Mouse (Mus musculus): ENCODE results near the gene Snapc1. TPM values are rescaled to one million over a fixed set of nuclear protein-coding genes. Genes with fewer than 3 reads are reported as not detected.
A peak's percentile ranks its signal among the peaks of the same experiment; 100 is the strongest.

The Snapc1 gene
- polyA plus RNA-seq, 1 experiment from 2014 or later: 23.9 TPM

DNA sequence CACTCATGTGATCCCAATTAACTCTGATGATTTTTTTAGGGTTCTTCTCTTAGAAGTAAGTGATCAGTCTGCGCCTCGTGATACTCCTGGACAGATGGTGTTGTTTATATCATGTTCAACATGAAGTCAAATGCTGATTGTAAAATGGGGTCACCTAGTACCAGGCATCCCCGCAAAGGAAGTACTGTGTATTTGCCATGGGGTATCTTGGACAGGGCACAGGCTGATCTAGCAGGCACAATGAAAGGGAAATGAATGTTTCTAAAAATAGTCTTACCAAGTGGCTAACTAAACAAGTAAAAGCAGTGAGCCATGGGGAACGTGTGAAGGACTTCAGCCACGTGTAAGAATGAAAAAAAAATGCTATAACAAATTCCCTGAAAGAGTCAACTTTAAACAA, 9.5 kb upstream of the Snapc1 start:
- H3K36me3 ChIP-seq: no peaks in the 10 kb centered on the region
- 77% methylated on average over 5 of the region's 5 CpGs for WGBS
- no peaks in the 10 kb centered on the region for H3K9me3 ChIP-seq
- no peak overlapping the region for H3K9ac ChIP-seq
- no peak overlapping the region for H3K4me2 ChIP-seq (replicated peaks)
- H3K4me1 ChIP-seq: peaks cover 8% of the 10 kb centered on the region
- ATAC-seq (ENCODE audit: low FRiP score, low read depth): no peak
- H3K4me3 ChIP-seq: no peak overlapping the region
- H3K27me3 ChIP-seq: 0 out of 2 replicates have a peak, but pooled peaks cover under 1% of the 10 kb centered on the region
- H3K27ac ChIP-seq: no peak overlapping the region

DNA sequence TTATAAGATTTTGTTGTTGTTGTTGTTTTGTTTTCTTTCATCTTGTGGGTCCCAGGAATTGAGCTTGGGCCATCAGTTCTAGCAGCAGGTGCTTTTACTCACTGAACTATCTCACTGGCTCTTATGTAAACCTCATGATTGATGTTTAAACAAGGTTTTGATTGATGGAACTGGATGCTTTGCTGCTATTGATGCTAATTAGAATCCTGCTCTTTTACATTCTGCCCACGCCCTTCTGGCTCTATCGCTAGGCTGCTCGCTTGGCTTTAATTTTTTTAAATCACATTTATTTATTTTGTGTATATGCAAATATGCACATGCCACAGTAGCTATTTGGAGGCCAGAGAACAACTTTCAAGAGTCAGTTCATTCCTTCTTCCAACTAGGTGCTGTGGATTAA, 6.6 kb upstream of the Snapc1 start:
- no peak overlapping the region for H3K9ac ChIP-seq
- no peak overlapping the region for H3K27ac ChIP-seq
- 90% methylated on average over 3 of the region's 3 CpGs for WGBS
- no peak overlapping the region for H3K4me3 ChIP-seq
- H3K9me3 ChIP-seq: no peaks in the 10 kb centered on the region
- H3K4me1 ChIP-seq: peaks cover 6% of the 10 kb centered on the region
- no peaks in the 10 kb centered on the region for H3K27me3 ChIP-seq
- H3K4me2 ChIP-seq (replicated peaks): no peak overlapping the region
- ATAC-seq (ENCODE audit: low FRiP score, low read depth): no peak
- no peaks in the 10 kb centered on the region for H3K36me3 ChIP-seq

DNA sequence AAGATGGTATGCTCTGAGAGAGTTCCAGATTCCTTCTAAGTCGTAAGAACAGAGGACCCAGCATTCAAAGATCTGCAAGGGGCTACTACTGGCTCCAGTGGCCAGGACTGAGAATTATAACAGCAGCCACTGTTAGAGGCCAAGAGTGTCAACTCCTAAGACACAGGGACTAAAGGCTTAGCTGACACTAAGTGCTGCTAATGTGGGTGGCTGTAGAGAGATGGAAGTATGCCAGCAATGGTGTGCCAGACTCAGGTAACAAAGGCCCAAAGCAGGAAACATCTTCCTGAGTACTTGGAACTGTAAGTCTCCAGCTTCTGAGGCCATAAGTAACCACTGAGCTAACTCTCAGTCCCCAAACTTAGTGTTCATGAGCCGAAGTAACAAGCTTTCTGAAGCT, 5.5 kb upstream of the Snapc1 start:
- ATAC-seq (ENCODE audit: low FRiP score, low read depth): no peak
- 87% methylated on average over 2 of the region's 2 CpGs for WGBS
- H3K27me3 ChIP-seq: no peaks in the 10 kb centered on the region

DNA sequence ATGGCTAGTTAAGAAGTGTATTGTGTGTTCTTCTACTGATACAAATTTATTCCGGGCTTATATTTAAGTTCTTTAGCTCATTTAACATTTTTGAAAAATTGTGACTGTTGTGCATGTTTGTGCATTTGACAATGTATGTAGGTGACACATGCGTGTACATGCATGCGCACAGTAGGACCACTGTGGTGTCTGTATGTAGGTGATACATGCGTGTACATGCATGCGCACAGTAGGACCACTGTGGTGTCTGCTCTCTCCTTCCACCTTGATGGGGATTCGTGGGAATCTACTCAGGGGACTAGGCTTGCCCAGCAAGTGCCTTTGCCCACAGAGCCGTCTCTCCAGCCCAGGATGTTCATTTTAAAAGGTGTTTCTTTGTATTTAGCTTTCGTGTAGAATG, 4.9 kb downstream of the Snapc1 start:
- Histone ChIP-seq H3K4me3 (no peak overlapping the region), H3K4me1 (peaks cover 8% of the 10 kb centered on the region), H3K4me2 (replicated peaks) (no peak overlapping the region), H3K27ac (no peak overlapping the region), H3K9me3 (0 out of 2 replicates have a peak, but pooled peaks cover 3% of the 10 kb centered on the region), H3K9ac (no peak overlapping the region), H3K36me3 (peaks cover 62% of the 10 kb centered on the region), H3K27me3 (no peaks in the 10 kb centered on the region)
- 96% methylated on average over 8 of the region's 8 CpGs for WGBS
- no peak for ATAC-seq (ENCODE audit: low FRiP score, low read depth)

More for the DNA sequence above, 5.5 kb upstream of the Snapc1 start:
- H3K4me3 ChIP-seq: no peak overlapping the region
- H3K9ac ChIP-seq: no peak overlapping the region
- H3K36me3 ChIP-seq: no peaks in the 10 kb centered on the region
- H3K9me3 ChIP-seq: no peaks in the 10 kb centered on the region
- H3K4me1 ChIP-seq: no peaks in the 10 kb centered on the region
- no peak overlapping the region for H3K4me2 ChIP-seq (replicated peaks)
- H3K27ac ChIP-seq: no peak overlapping the region

DNA sequence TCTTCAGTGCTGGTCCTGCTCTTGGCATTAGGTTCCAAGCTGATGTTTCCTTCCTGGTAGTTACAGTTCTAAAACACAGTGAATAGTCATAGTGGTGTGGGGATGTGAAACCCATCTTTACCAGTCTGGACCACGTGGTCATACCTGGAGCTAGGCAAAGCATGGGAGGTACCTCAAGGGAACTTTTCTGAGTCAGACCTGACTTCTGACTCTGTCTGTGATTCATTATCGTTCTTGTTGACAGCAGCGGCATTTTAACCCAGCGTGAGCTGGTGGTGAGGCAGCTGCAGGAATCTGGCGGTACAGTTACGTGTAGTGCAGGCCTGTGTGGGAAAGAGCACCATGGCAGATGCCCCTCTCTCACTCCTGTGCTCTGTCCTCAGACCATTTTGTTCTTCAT, 10.3 kb downstream of the Snapc1 start:
- no peak overlapping the region for H3K9ac ChIP-seq
- H3K4me3 ChIP-seq: no peak overlapping the region
- peaks cover 89% of the 10 kb centered on the region for H3K36me3 ChIP-seq
- no peak overlapping the region for H3K27ac ChIP-seq
- no peaks in the 10 kb centered on the region for H3K27me3 ChIP-seq
- no peak overlapping the region for H3K4me2 ChIP-seq (replicated peaks)
- H3K9me3 ChIP-seq: 0 out of 2 replicates have a peak, but pooled peaks cover 3% of the 10 kb centered on the region
- H3K4me1 ChIP-seq: no peaks in the 10 kb centered on the region
- 90% methylated on average over 6 of the region's 6 CpGs for WGBS
- ATAC-seq (ENCODE audit: low FRiP score, low read depth): no peak

DNA sequence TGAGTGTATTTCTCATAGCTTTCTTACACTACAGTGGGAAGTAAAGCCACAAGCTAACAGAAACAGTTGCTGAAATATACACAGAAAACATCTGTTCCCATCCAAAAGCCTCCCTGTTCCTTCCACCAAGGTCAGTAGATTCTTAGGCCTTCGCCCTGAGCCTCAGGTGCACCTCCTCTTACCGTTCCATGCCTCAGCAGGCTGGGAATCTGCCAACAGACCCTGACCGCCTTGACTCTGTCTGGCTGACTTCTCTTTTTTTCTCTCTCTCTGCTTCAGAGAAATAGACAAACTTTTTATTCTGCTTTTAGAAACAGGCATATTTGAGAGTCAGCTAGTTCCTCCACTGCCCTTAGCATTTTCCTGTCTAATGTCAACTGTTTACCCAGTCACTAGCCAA, 13.9 kb downstream of the Snapc1 start:
- no peak overlapping the region for H3K4me3 ChIP-seq
- H3K27ac ChIP-seq: no peak overlapping the region
- H3K9me3 ChIP-seq: no peaks in the 10 kb centered on the region
- H3K4me2 ChIP-seq (replicated peaks): no peak overlapping the region
- peaks cover 84% of the 10 kb centered on the region for H3K36me3 ChIP-seq
- no peak for ATAC-seq (ENCODE audit: low FRiP score, low read depth)
- H3K27me3 ChIP-seq: no peaks in the 10 kb centered on the region
- H3K9ac ChIP-seq: no peak overlapping the region
- WGBS: 83% methylated on average over 3 of the region's 3 CpGs
- no peaks in the 10 kb centered on the region for H3K4me1 ChIP-seq

DNA sequence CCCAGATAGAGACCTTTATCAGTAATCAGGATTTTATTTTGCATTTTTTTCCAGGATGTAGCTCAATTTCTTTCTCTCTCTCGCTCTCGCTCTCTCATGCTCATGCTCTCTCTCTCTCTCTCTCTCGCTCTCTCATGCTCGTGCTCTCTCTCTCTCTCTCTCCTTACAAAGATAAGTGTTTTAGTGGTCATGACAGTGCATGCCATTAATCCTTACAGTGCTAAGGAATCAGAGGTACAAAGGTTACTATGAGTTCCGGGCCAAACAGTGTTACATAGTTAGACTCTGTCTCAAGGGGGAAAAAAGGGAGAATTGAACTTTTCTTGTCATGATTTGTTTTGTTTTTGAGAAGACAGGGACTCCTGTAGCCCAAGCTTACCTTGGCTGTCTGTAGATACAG, 15.4 kb downstream of the Snapc1 start:
- ATAC-seq (ENCODE audit: low FRiP score, low read depth): no peak
- no peak overlapping the region for H3K27ac ChIP-seq
- H3K4me1 ChIP-seq: no peaks in the 10 kb centered on the region
- no peak overlapping the region for H3K4me2 ChIP-seq (replicated peaks)
- no peak overlapping the region for H3K9ac ChIP-seq
- H3K36me3 ChIP-seq: peaks cover 86% of the 10 kb centered on the region
- WGBS: 89% methylated on average over 5 of the region's 5 CpGs
- H3K9me3 ChIP-seq: no peaks in the 10 kb centered on the region
- no peak overlapping the region for H3K4me3 ChIP-seq
- no peaks in the 10 kb centered on the region for H3K27me3 ChIP-seq

DNA sequence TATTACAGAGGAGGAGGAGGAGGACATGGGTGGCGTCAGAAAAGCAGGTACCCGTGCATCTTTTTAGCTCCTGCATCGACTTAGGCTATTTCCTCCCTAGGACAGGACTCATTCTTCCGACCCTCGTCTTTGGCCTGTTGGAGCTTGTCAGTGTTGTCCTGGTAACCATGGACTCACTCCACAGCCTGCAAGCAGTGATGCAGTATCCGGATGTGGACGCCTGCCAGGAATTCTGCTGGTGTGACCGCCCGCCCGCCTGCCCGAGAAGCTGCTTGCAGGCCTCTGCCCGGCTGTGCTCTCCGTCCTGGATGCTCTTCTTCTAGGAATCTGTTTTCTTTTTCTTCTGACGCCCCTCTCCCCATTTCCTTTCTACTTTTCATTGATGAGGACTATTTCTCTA, 18.3 kb downstream of the Snapc1 start:
- H3K27ac ChIP-seq: no peak overlapping the region
- no peak overlapping the region for H3K4me2 ChIP-seq (replicated peaks)
- H3K36me3 ChIP-seq: peaks cover 80% of the 10 kb centered on the region
- H3K27me3 ChIP-seq: no peaks in the 10 kb centered on the region
- H3K4me1 ChIP-seq: no peaks in the 10 kb centered on the region
- H3K9ac ChIP-seq: no peak overlapping the region
- 82% methylated on average over 14 of the region's 14 CpGs for WGBS
- H3K9me3 ChIP-seq: no peaks in the 10 kb centered on the region
- ATAC-seq (ENCODE audit: low FRiP score, low read depth): no peak
- H3K4me3 ChIP-seq: no peak overlapping the region

DNA sequence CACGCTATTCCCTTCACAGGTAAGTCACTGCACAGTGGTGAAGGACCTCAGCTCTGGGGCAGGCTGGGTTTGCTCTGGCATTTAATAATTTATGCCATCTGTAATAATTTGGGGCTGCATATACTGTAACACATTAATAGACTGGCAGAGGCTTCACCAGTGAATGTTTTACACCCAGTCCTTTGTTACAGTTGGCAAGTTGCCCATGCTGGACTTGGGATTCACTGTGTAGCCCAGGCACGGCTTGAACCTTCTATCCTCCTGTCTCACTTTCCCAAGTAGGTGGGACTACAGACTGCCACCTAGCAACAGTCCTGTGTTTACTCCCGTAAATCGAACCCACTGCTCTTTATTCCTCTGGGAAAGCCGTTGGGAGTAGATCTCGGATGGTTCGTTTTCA, 22.0 kb downstream of the Snapc1 start:
- Histone ChIP-seq H3K9me3 (no peaks in the 10 kb centered on the region), H3K36me3 (peaks cover 46% of the 10 kb centered on the region), H3K4me3 (no peak overlapping the region), H3K9ac (no peak overlapping the region), H3K4me2 (replicated peaks) (no peak overlapping the region), H3K27ac (no peak overlapping the region), H3K27me3 (no peaks in the 10 kb centered on the region), H3K4me1 (no peaks in the 10 kb centered on the region)
- ATAC-seq (ENCODE audit: low FRiP score, low read depth): no peak
- WGBS: 83% methylated on average over 7 of the region's 7 CpGs

DNA sequence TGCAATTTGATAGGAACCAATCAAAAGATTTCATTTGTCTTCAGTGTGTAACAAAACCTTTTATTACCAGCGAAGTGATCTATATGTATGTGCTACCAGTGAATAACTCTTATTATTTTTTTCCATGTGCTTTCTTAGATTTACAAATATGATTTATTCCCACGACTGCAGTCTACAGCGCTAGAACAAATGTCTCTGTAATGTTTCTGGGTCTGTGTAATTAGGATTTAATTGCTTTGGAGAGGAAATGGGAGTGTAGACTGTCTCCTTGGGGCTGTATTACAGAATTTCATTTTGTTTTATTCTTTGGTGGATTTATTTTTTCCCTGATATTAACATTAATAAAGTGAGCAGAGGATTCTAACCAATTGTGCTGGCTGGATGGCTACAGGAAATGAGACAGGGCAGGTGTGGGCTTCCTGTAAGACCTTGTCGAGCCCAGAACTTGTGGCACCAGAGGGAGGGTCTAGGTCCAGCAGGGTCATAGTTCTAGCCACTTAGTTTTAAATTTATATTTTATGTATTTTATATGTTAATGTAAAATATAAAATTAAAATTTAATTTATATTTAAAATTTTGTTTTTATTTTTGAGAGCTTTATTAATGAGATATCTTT, 24.2 kb downstream of the Snapc1 start:
- Histone ChIP-seq H3K9ac (no peak overlapping the region), H3K36me3 (peaks cover 28% of the 10 kb centered on the region), H3K4me1 (no peaks in the 10 kb centered on the region), H3K27ac (no peak overlapping the region), H3K27me3 (no peaks in the 10 kb centered on the region), H3K4me2 (replicated peaks) (no peak overlapping the region), H3K9me3 (no peaks in the 10 kb centered on the region), H3K4me3 (no peak overlapping the region)
- no peak for ATAC-seq (ENCODE audit: low FRiP score, low read depth)
- WGBS: 75% methylated on average over 4 of the region's 4 CpGs

DNA sequence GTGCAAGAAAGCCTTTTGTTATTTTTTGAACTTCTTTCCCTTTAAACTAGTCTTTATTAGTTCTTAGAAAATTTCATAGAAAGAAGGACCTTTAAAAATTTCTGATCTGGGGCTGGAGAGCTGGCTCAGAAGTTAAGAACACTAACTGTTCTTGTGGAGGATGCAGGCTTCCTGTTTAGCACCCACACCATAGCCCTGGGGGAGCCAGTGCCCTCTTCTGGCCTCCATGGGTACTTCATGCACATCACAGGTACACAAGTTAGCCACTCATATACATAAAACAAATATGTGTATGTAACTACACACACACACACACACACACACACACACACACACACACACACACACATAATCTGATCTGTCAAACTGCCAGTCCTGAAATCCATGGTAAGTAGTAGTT, 25.3 kb downstream of the Snapc1 start:
- no peak for ATAC-seq (ENCODE audit: low FRiP score, low read depth)
- Histone ChIP-seq H3K9me3 (no peaks in the 10 kb centered on the region), H3K27me3 (no peaks in the 10 kb centered on the region), H3K4me3 (no peak overlapping the region), H3K27ac (no peak overlapping the region), H3K9ac (no peak overlapping the region), H3K4me1 (no peaks in the 10 kb centered on the region), H3K36me3 (peaks cover 19% of the 10 kb centered on the region), H3K4me2 (replicated peaks) (no peak overlapping the region)

DNA sequence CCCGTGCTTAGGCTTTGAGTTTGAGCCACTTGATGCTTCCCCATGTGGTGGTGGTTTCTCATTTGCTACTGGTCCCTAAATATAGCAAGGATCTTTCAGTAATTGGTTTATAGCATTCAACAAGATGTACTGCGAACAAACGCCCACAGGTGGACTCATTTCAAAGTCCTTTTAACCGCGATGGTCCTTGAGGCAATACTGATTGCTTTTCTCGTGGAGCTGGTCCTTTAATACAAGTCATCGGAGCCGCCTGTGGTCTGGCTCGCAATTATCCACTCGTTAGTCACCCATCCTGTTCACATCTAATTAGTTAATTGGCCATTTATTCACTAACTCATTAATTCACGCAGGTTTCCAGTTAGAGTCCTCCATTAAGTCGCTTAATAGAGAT, 32.6 kb downstream of the Snapc1 start:
- Histone ChIP-seq H3K27ac (no peak overlapping the region), H3K4me2 (replicated peaks) (peak overlapping the region; percentile 92), H3K9ac (no peak overlapping the region; the same call in 1 of the 2 replicates), H3K4me1 (peaks cover 5% of the 10 kb centered on the region; the same call in 1 of the 2 replicates), H3K4me3 (peak overlapping the region; percentile 66; the same call in 1 of the 2 replicates), H3K27me3 (peaks cover 48% of the 10 kb centered on the region), H3K9me3 (no peaks in the 10 kb centered on the region), H3K36me3 (no peaks in the 10 kb centered on the region)
- 36% methylated on average over 12 of the region's 12 CpGs for WGBS
- no peak for ATAC-seq (ENCODE audit: low FRiP score, low read depth)

All from limb, embryonic 13.5 days (tissue).